8 mouse cellular contexts compared by ENCODE assay signal in genomic region chr2:127069781-127070434, GRCm38 (mm10). TPM values are rescaled to one million over a fixed set of nuclear protein-coding genes. Genes with fewer than 3 reads are reported as not detected.
DNase-seq lines count a peak whose midpoint lies in the region; ATAC-seq and TF ChIP-seq lines count a peak whose summit lies in the region.

No protein-coding gene starts in this region.

- ATAC-seq in frontal cortex, adult (ENCODE audit: low TSS enrichment): peak; percentile 43
- no peak for ATAC-seq in forebrain, embryonic 11.5 days (replicated peaks; ENCODE audit: low FRiP score)
- ATAC-seq in liver, embryonic 11.5 days (replicated peaks; ENCODE audit: low FRiP score): no peak
- no peak for ATAC-seq in stomach, postnatal 0 days (ENCODE audit: low FRiP score, low TSS enrichment)

- H3K4me3 ChIP-seq in CH12.LX (replicated peaks in 1 of 3; ENCODE audit: low read depth in 2 of 3, low read length in 2 of 3, poor library complexity in 1 of 3): peak overlapping the region in 2 of 3 experiments; percentile 19 to 64
- peak overlapping the region; percentile 50 for H3K4me3 ChIP-seq in forebrain, embryonic 11.5 days (ENCODE audit: low read depth, low read length)
- H3K4me3 ChIP-seq in liver, embryonic 11.5 days (ENCODE audit: low read depth, low read length): peak overlapping the region; percentile 64
- H3K4me3 ChIP-seq in stomach, postnatal 0 days (ENCODE audit: low read depth, low read length): peak overlapping the region; percentile 66

- no peaks in the 10 kb centered on the region for H3K9me3 ChIP-seq in CH12.LX (replicated peaks; ENCODE audit: low read length)
- H3K9me3 ChIP-seq in forebrain, embryonic 11.5 days (ENCODE audit: control insufficient read depth, low read length): no peaks in the 10 kb centered on the region
- no peaks in the 10 kb centered on the region for H3K9me3 ChIP-seq in liver, embryonic 11.5 days (ENCODE audit: control insufficient read depth, low read length)
- H3K9me3 ChIP-seq in stomach, postnatal 0 days (ENCODE audit: control insufficient read depth, low read length): no peaks in the 10 kb centered on the region

- in situ Hi-C loops in CH12.LX (cut with MboI; ENCODE audit: low pct_ligation_motif_present, low pct_unique_long_range_greater_than_20kb, low sequenced_read_pairs): no loop called here

- H3K4me1 ChIP-seq in CH12.LX (ENCODE audit: control insufficient read depth in 1 of 2, insufficient read depth in 2 of 2): peaks cover 0 to 28% of the 10 kb centered on the region in 2 experiments; a peak in 3 of 4 replicates
- H3K4me1 ChIP-seq in forebrain, embryonic 11.5 days (replicated peaks; ENCODE audit: control insufficient read depth, insufficient read depth, low read length): no peaks in the 10 kb centered on the region
- peaks cover 5% of the 10 kb centered on the region; the same call in 1 of the 2 replicates for H3K4me1 ChIP-seq in liver, embryonic 11.5 days (replicated peaks; ENCODE audit: control insufficient read depth, insufficient read depth, low read length)
- H3K4me1 ChIP-seq in stomach, postnatal 0 days (replicated peaks; ENCODE audit: control insufficient read depth, insufficient read depth): no peaks in the 10 kb centered on the region

- H3K27ac ChIP-seq in CH12.LX (ENCODE audit: insufficient read depth, low read depth): no peak overlapping the region
- no peak overlapping the region for H3K27ac ChIP-seq in forebrain, embryonic 11.5 days (ENCODE audit: low read depth, low read length)
- peak overlapping the region; percentile 33; the same call in 1 of the 2 replicates for H3K27ac ChIP-seq in liver, embryonic 11.5 days (ENCODE audit: low read depth, low read length)
- H3K27ac ChIP-seq in stomach, postnatal 0 days (replicated peaks): peak overlapping the region; percentile 53; the same call in 1 of the 2 replicates

- no peak for DNase-seq in frontal cortex, postnatal 36 days (ENCODE audit: low spot score in 2 of 2)
- DNase-seq in CH12.LX (ENCODE audit: extremely low read depth): no peak
- no peak for DNase-seq in forebrain, embryonic 11.5 days (ENCODE audit: low spot score)
- DNase-seq in liver, embryonic 11.5 days (ENCODE audit: low spot score): no peak
- peak; percentile 17 for DNase-seq in stomach, postnatal 0 days (ENCODE audit: low spot score)
- no peak for DNase-seq in left cerebral cortex, adult 9 months (ENCODE audit: low spot score in 2 of 2)
- DNase-seq in frontal cortex, adult 2 months (ENCODE audit: extremely low spot score in 1 of 2, low spot score in 1 of 2): no peak

- TF ChIP-seq POLR2A in CH12.LX (IDR thresholded peaks at IDR 0.05; ENCODE audit: low read depth, low read length): no peak

- 20% methylated on average over 11 of the region's 11 CpGs for WGBS in forebrain, embryonic 11.5 days
- 24% methylated on average over 11 of the region's 11 CpGs for WGBS in liver, embryonic 11.5 days
- WGBS in stomach, postnatal 0 days: 17% methylated on average over 11 of the region's 11 CpGs

- peak overlapping the region; percentile 72; the same call in 1 of the 2 replicates for H3K4me2 ChIP-seq in CH12.LX (ENCODE audit: insufficient read depth, low read depth, poor library complexity, severe bottlenecking)
- peak overlapping the region; percentile 63 for H3K4me2 ChIP-seq in forebrain, embryonic 11.5 days (ENCODE audit: low read depth, low read length, severe bottlenecking)
- H3K4me2 ChIP-seq in liver, embryonic 11.5 days: peak overlapping the region; percentile 69
- peak overlapping the region; percentile 64 for H3K4me2 ChIP-seq in stomach, postnatal 0 days (replicated peaks; ENCODE audit: low read depth)

- no peak overlapping the region; the same call in 1 of the 2 replicates for H3K9ac ChIP-seq in CH12.LX (ENCODE audit: insufficient read depth, low read depth)
- H3K9ac ChIP-seq in forebrain, embryonic 11.5 days (ENCODE audit: low read length): peak overlapping the region; percentile 40
- peak overlapping the region; percentile 74 for H3K9ac ChIP-seq in liver, embryonic 11.5 days (ENCODE audit: low read depth, low read length)
- peak overlapping the region; percentile 47 for H3K9ac ChIP-seq in stomach, postnatal 0 days (ENCODE audit: low read length)

- no peak for TF ChIP-seq CTCF in CH12.LX (conservative IDR thresholded peaks at IDR 0.05 in 1 of 2, IDR thresholded peaks at IDR 0.05 in 1 of 2; ENCODE audit: low read depth in 2 of 2, low read length in 2 of 2)
- no peak for TF ChIP-seq CTCF in stomach, postnatal 0 days (IDR thresholded peaks at IDR 0.05; ENCODE audit: low read depth)

- H3K79me2 ChIP-seq in CH12.LX (replicated peaks; ENCODE audit: control insufficient read depth, extremely low read depth, insufficient read depth, poor library complexity, severe bottlenecking): no peaks in the 10 kb centered on the region; the same call in 1 of the 2 replicates

- dilution Hi-C loops in CH12.LX (cut with MboI; ENCODE audit: extremely low pct_ligation_motif_present, extremely low pct_unique_long_range_greater_than_20kb, low sequenced_read_pairs): no loop called here

- H3K36me3 ChIP-seq in CH12.LX (replicated peaks in 1 of 2; ENCODE audit: control insufficient read depth in 1 of 2, insufficient read depth in 1 of 2, low read length in 1 of 2): peaks cover 2 to 36% of the 10 kb centered on the region in 2 experiments
- H3K36me3 ChIP-seq in forebrain, embryonic 11.5 days (ENCODE audit: control insufficient read depth, insufficient read depth, low read length): no peaks in the 10 kb centered on the region; the same call in 1 of the 2 replicates
- 0 out of 2 replicates have a peak, but pooled peaks cover 2% of the 10 kb centered on the region for H3K36me3 ChIP-seq in liver, embryonic 11.5 days (ENCODE audit: control insufficient read depth, insufficient read depth, low read length)
- H3K36me3 ChIP-seq in stomach, postnatal 0 days (ENCODE audit: control insufficient read depth, insufficient read depth, low read length): peaks cover 6% of the 10 kb centered on the region; the same call in 1 of the 2 replicates

- H3K27me3 ChIP-seq in CH12.LX (replicated peaks): no peaks in the 10 kb centered on the region
- H3K27me3 ChIP-seq in forebrain, embryonic 11.5 days (ENCODE audit: control insufficient read depth, insufficient read depth, low read length): no peaks in the 10 kb centered on the region
- no peaks in the 10 kb centered on the region for H3K27me3 ChIP-seq in liver, embryonic 11.5 days (replicated peaks; ENCODE audit: control insufficient read depth, insufficient read depth, low read length)
- no peaks in the 10 kb centered on the region for H3K27me3 ChIP-seq in stomach, postnatal 0 days (ENCODE audit: control insufficient read depth, insufficient read depth, low read length)

- TF ChIP-seq EP300 in CH12.LX (IDR thresholded peaks at IDR 0.05; ENCODE audit: low read length): no peak
- no peak for TF ChIP-seq EP300 in stomach, postnatal 0 days (optimal IDR thresholded peaks at IDR 0.05)

- no peak for TF ChIP-seq RAD21 in CH12.LX (IDR thresholded peaks at IDR 0.05; ENCODE audit: low read depth, low read length)

TF ChIP-seq in CH12.LX, 34 proteins besides CTCF, POLR2A, EP300 and RAD21:
- TF ChIP-seq ZNF384 (IDR thresholded peaks at IDR 0.05; ENCODE audit: low read depth, low read length) (no peak), ZMIZ1 (IDR thresholded peaks at IDR 0.05; ENCODE audit: low read depth, low read length) (no peak), HCFC1 (IDR thresholded peaks at IDR 0.05; ENCODE audit: low read depth, low read length) (no peak)

RNA-seq across cellular contexts. Expression of gene Blvra, which starts 0.6 kb away (rescaled TPM):
- 44.4 and 56.5 TPM in 2 replicates for total RNA-seq in CH12.LX (2012; rRNA removed)
- 69.0 and 78.7 TPM in 2 replicates for total RNA-seq in CH12.LX (2014; rRNA removed)
- polyA plus RNA-seq in CH12.LX (2012; ENCODE audit: insufficient read length, low read depth): 38.4 and 46.7 TPM in 2 replicates
- 15.2 and 20.3 TPM in 2 replicates for polyA plus RNA-seq in forebrain, embryonic 11.5 days (2014; fragmentation: Nextera tagmentation; extraction: Ambion mirVana)
- polyA plus RNA-seq in liver, embryonic 11.5 days (2014; fragmentation: Nextera tagmentation; extraction: Ambion mirVana): 69.6 and 78.2 TPM in 2 replicates
- polyA plus RNA-seq in stomach, postnatal 0 days (2015; fragmentation: Nextera tagmentation; extraction: Ambion mirVana): 46.2 and 47.8 TPM in 2 replicates
- 21.2 and 21.5 TPM in 2 replicates for polyA plus RNA-seq in frontal cortex, adult 2 months (2012; rRNA removed)

Comparison
In these comparisons a context has a peak if more than half of its experiments do, and no peak if none do; other contexts are left out.
1. H3K27ac ChIP-seq: peak in liver, embryonic 11.5 days (single experiment) and stomach, postnatal 0 days (single experiment); none in CH12.LX (single experiment) and forebrain, embryonic 11.5 days (single experiment).
2. Peak in every context shown above with its lines, with median percentiles within 50 percentile points of each other: H3K4me2 ChIP-seq and H3K4me3 ChIP-seq.